Mouse (Mus musculus) forebrain, embryonic 13.5 days (tissue): ENCODE measurements around the gene Map3k19. TPM values are rescaled to one million over a fixed set of nuclear protein-coding genes. Genes with fewer than 3 reads are reported as not detected.

ENCODE experiments used
- ATAC-seq: fragments of 200-750 bp; cut with Nextera tagmentation; 2 replicates; pipeline ENCODE4 v1.8.0; 2017
- H3K27ac ChIP-seq: fragments of 300-500 bp; sonication (generic); 2 replicates; pipeline ENCODE4 v1.5.1; 2015; ENCODE audit warnings: inconsistent platforms, mild to moderate bottlenecking, moderate library complexity
- H3K27me3 ChIP-seq: fragments of 300-500 bp; sonication (generic); 2 replicates; pipeline ENCODE4 v1.6.1; 2015; ENCODE audit warnings: mild to moderate bottlenecking, inconsistent platforms
- H3K36me3 ChIP-seq: fragments of 300-500 bp; sonication (generic); 2 replicates; pipeline ENCODE4 v1.6.1; 2015; ENCODE audit warnings: mild to moderate bottlenecking, inconsistent platforms; ENCODE audit not compliant: poor library complexity, severe bottlenecking
- H3K4me1 ChIP-seq: fragments of 300-500 bp; sonication (generic); 2 replicates; pipeline ENCODE4 v1.6.1; 2015; ENCODE audit warnings: inconsistent platforms
- H3K4me2 ChIP-seq: fragments of 300-500 bp; sonication (generic); 2 replicates; pipeline ENCODE4 v1.6.1; 2015; ENCODE audit warnings: inconsistent platforms, mild to moderate bottlenecking, moderate library complexity
- H3K4me3 ChIP-seq: fragments of 300-500 bp; sonication (generic); 2 replicates; pipeline ENCODE4 v1.5.1; 2015; ENCODE audit warnings: mild to moderate bottlenecking, inconsistent platforms
- H3K9ac ChIP-seq: fragments of 300-500 bp; sonication (generic); 2 replicates; pipeline ENCODE4 v1.6.1; 2015; ENCODE audit warnings: mild to moderate bottlenecking, inconsistent platforms
- H3K9me3 ChIP-seq: fragments of 300-500 bp; sonication (generic); replicated peaks from 2 replicates; pipeline ENCODE4 v1.6.1; 2016; ENCODE audit warnings: inconsistent platforms
- WGBS: fragments of 180-500 bp; shearing (Covaris S2); methylation state at CpG from one replicate; pipeline ENCODE4 v1.1.7; 2015; 5-methylcytosine and 5-hydroxymethylcytosine counted together
- polyA plus RNA-seq: library from polyadenylated mRNA; unstranded; fragments of >200 nt; fragmentation: Nextera tagmentation; extraction: Ambion mirVana; gene quantifications from 2 replicates; pipeline ENCODE4 v1.2.1, GENCODE M21; 2015

The Map3k19 gene
- polyA plus RNA-seq, 1 experiment from 2014 or later, result 0.15 TPM

GRCm38 (mm10) chr1:127838602-127839001 is 16.2 kb downstream of the Map3k19 start:
- Histone ChIP-seq H3K9ac (no peak overlapping the region), H3K9me3 (no peaks in the 10 kb centered on the region), H3K27me3 (no peaks in the 10 kb centered on the region), H3K4me3 (no peak overlapping the region), H3K4me2 (no peak overlapping the region), H3K4me1 (no peaks in the 10 kb centered on the region), H3K36me3 (no peaks in the 10 kb centered on the region), H3K27ac (no peak overlapping the region)
- 75% methylated on average over 1 of the region's 1 CpGs for WGBS
- no peak for ATAC-seq

DNA sequence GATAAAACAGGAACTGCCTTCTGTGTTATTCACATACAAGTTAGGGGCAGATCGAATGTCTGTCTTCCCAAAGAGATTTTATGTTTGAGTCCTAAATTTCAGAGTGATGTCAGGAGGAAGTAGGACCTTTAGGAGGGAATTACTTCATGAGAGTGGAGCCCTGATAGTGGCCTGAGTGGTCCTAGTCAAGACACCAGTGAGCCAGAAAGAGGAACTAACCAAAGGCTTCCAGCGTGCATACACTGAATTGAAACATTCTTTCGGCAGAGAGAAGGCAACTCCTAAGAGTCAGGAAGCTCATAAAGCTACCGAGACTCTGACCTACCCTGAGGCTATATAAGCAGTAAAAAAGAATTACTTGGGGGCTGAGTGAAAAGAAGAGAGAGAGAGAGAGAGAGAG is 18.2 kb downstream of the Map3k19 start:
- no peak for ATAC-seq
- Histone ChIP-seq H3K4me3 (no peak overlapping the region), H3K36me3 (no peaks in the 10 kb centered on the region), H3K9ac (no peak overlapping the region), H3K9me3 (no peaks in the 10 kb centered on the region), H3K27me3 (no peaks in the 10 kb centered on the region), H3K4me2 (no peak overlapping the region), H3K4me1 (no peaks in the 10 kb centered on the region), H3K27ac (no peak overlapping the region)
- 74% methylated on average over 4 of the region's 4 CpGs for whole genome bisulfite sequencing

DNA sequence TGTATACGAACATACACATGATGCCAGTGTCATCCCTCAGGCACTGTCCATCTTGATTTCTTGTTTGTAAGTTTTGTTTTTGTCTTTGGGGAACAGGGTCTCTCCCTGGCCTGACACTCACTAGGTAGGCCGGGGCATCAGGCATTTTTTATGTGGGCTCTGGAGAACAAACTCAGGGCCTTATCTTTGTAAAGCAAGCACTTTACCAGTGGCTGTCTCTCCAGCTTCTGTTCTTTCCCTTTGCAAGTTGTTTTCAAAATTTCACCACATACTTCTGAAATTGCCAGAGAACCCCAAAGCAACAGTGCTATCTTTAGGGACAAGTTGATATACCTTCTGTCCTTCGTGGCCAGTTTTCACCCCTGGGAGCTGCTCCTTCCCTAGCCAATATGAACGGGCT is 20.6 kb downstream of the Map3k19 start:
- Histone ChIP-seq H3K4me1 (no peaks in the 10 kb centered on the region), H3K27ac (no peak overlapping the region), H3K9me3 (no peaks in the 10 kb centered on the region), H3K4me3 (no peak overlapping the region), H3K36me3 (no peaks in the 10 kb centered on the region), H3K9ac (no peak overlapping the region), H3K27me3 (no peaks in the 10 kb centered on the region), H3K4me2 (no peak overlapping the region)
- ATAC-seq, result no peak
- WGBS, result 85% methylated on average over 4 of the region's 4 CpGs

DNA sequence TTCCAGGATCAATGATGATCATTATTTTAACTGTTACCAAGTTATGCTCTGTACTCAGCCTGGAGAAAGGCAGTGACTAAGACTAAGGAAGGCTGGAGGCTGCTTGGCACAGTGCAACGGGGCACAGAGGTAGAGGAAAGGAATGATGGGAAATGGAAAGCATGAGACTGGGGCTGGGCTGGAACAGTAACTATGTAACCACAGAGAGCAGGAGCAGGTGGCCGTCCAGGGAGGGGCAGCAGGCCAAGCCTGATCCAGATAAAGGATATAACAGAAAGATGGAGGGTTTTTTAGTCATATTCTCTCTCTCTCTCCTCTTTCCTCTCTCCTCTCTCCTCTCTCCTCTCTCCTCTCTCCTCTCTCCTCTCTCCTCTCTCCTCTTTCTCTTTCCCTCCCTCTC is 21.1 kb downstream of the Map3k19 start:
- H3K4me1 ChIP-seq, result no peaks in the 10 kb centered on the region
- no peak overlapping the region for H3K4me2 ChIP-seq
- no peak overlapping the region for H3K27ac ChIP-seq
- H3K36me3 ChIP-seq, result no peaks in the 10 kb centered on the region
- no peak for ATAC-seq
- WGBS, result 64% methylated on average over 2 of the region's 2 CpGs
- H3K4me3 ChIP-seq, result no peak overlapping the region
- no peaks in the 10 kb centered on the region for H3K9me3 ChIP-seq
- H3K27me3 ChIP-seq, result no peaks in the 10 kb centered on the region
- H3K9ac ChIP-seq, result no peak overlapping the region

DNA sequence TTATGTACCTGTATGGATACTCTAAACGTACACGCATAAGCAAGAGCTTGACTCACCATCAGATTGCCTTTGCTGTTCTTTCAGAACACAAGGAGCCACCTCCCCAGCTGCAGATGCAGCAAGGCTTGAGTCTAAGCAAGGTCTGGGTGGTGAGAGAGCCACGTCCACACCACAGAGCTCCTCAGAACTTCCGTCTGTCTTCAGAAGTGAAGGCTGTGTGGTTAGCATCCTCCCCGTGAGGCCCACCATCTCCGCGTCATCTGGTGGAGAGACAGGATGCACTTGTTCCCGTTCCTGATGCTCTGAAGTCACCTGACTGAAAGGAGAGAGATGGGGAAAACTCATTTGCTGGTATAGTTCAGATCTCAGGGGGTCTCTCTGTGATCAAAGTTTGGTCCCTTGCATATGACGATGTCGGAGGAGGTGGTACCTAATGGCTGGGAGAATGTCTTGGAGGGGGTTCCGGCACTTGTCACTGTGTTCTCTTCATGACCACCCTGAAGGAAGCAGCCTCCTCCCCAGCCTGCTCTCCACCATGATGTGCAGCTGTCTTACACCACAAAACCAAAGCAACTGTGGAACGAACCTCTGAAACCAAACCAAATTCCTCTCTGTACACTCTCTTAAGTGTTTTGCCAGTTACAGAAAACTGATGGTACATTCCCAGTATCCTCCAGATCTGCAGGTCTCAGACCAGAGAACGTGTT is 24.5 kb downstream of the Map3k19 start:
- WGBS, result 92% methylated on average over 13 of the region's 13 CpGs

GRCm38 (mm10) chr1:127827325-127827724 is 27.5 kb downstream of the Map3k19 start:
- 11% methylated on average over 2 of the region's 2 CpGs for whole genome bisulfite sequencing
- ATAC-seq, result peak; percentile 43; the same call in 1 of the 2 replicates
- H3K4me3 ChIP-seq, result no peak overlapping the region

More for the DNA sequence above, 24.5 kb downstream of the Map3k19 start:
- no peak overlapping the region for H3K4me3 ChIP-seq
- no peak overlapping the region for H3K27ac ChIP-seq
- no peaks in the 10 kb centered on the region for H3K4me1 ChIP-seq
- no peaks in the 10 kb centered on the region for H3K36me3 ChIP-seq
- ATAC-seq, result no peak
- H3K4me2 ChIP-seq, result no peak overlapping the region
- H3K27me3 ChIP-seq, result no peaks in the 10 kb centered on the region
- H3K9me3 ChIP-seq, result no peaks in the 10 kb centered on the region
- no peak overlapping the region for H3K9ac ChIP-seq

GRCm38 (mm10) chr1:127816381-127816780 is 38.5 kb downstream of the Map3k19 start:
- no peak overlapping the region for H3K4me2 ChIP-seq
- no peaks in the 10 kb centered on the region for H3K9me3 ChIP-seq
- no peaks in the 10 kb centered on the region for H3K27me3 ChIP-seq
- no peaks in the 10 kb centered on the region for H3K4me1 ChIP-seq
- 83% methylated on average over 6 of the region's 6 CpGs for WGBS
- H3K36me3 ChIP-seq, result no peaks in the 10 kb centered on the region
- H3K4me3 ChIP-seq, result no peak overlapping the region
- no peak overlapping the region for H3K9ac ChIP-seq
- no peak for ATAC-seq
- H3K27ac ChIP-seq, result no peak overlapping the region

More at GRCm38 (mm10) chr1:127827325-127827724, 27.5 kb downstream of the Map3k19 start:
- H3K27ac ChIP-seq, result no peak overlapping the region
- no peak overlapping the region for H3K4me2 ChIP-seq
- H3K36me3 ChIP-seq, result no peaks in the 10 kb centered on the region
- no peak overlapping the region for H3K9ac ChIP-seq
- no peaks in the 10 kb centered on the region for H3K27me3 ChIP-seq
- no peaks in the 10 kb centered on the region for H3K9me3 ChIP-seq
- no peaks in the 10 kb centered on the region for H3K4me1 ChIP-seq

DNA sequence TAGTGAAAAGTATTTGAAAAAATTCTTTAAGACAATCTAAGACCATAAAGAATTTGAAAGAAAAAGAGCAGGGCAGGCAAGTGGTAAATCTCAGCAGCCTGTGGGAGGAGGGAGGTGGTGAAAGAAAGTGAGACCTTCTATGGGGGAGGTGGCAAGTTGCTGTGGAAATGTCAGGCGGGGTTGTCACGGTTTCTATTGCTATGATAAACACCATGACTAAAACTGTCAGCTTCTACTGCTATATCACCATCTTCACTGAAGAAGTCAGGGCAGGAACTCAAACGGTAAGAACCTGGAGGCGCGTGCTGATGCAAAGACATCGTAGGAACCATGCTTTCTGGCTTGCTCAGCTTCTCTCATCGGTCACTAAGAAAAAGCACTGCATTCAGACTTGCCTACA is 41.9 kb downstream of the Map3k19 start:
- no peak for ATAC-seq
- no peaks in the 10 kb centered on the region for H3K4me1 ChIP-seq
- no peak overlapping the region for H3K4me3 ChIP-seq
- H3K36me3 ChIP-seq, result no peaks in the 10 kb centered on the region
- no peaks in the 10 kb centered on the region for H3K9me3 ChIP-seq
- H3K9ac ChIP-seq, result no peak overlapping the region
- H3K27ac ChIP-seq, result no peak overlapping the region
- H3K27me3 ChIP-seq, result no peaks in the 10 kb centered on the region
- WGBS, result 87% methylated on average over 7 of the region's 7 CpGs
- H3K4me2 ChIP-seq, result no peak overlapping the region

- no peak overlapping the region for H3K9ac ChIP-seq
- H3K27me3 ChIP-seq, result no peaks in the 10 kb centered on the region
- no peak overlapping the region for H3K4me2 ChIP-seq
- 95% methylated on average over 7 of the region's 7 CpGs for WGBS
- ATAC-seq, result no peak
- H3K4me1 ChIP-seq, result no peaks in the 10 kb centered on the region
- H3K9me3 ChIP-seq, result no peaks in the 10 kb centered on the region
- H3K4me3 ChIP-seq, result no peak overlapping the region
- peaks cover 22% of the 10 kb centered on the region for H3K36me3 ChIP-seq
- H3K27ac ChIP-seq, result no peak overlapping the region
Measured at GRCm38 (mm10) chr1:127808671-127809070, 46.2 kb downstream of the Map3k19 start.

GRCm38 (mm10) chr1:127802916-127803315 is 51.9 kb downstream of the Map3k19 start:
- ATAC-seq, result no peak
- no peaks in the 10 kb centered on the region for H3K4me1 ChIP-seq
- WGBS, result 88% methylated on average over 8 of the region's 8 CpGs
- peaks cover 60% of the 10 kb centered on the region for H3K36me3 ChIP-seq
- H3K9me3 ChIP-seq, result no peaks in the 10 kb centered on the region
- H3K27ac ChIP-seq, result no peak overlapping the region
- H3K4me2 ChIP-seq, result no peak overlapping the region
- H3K4me3 ChIP-seq, result no peak overlapping the region
- H3K9ac ChIP-seq, result no peak overlapping the region
- H3K27me3 ChIP-seq, result no peaks in the 10 kb centered on the region

GRCm38 (mm10) chr1:127796752-127797151 is 58.1 kb downstream of the Map3k19 start:
- no peaks in the 10 kb centered on the region for H3K4me1 ChIP-seq
- H3K36me3 ChIP-seq, result peaks cover 42% of the 10 kb centered on the region
- no peaks in the 10 kb centered on the region for H3K9me3 ChIP-seq
- H3K9ac ChIP-seq, result no peak overlapping the region
- H3K27me3 ChIP-seq, result no peaks in the 10 kb centered on the region
- no peak overlapping the region for H3K4me2 ChIP-seq
- H3K4me3 ChIP-seq, result no peak overlapping the region
- 85% methylated on average over 1 of the region's 1 CpGs for WGBS
- H3K27ac ChIP-seq, result no peak overlapping the region
- no peak for ATAC-seq

DNA sequence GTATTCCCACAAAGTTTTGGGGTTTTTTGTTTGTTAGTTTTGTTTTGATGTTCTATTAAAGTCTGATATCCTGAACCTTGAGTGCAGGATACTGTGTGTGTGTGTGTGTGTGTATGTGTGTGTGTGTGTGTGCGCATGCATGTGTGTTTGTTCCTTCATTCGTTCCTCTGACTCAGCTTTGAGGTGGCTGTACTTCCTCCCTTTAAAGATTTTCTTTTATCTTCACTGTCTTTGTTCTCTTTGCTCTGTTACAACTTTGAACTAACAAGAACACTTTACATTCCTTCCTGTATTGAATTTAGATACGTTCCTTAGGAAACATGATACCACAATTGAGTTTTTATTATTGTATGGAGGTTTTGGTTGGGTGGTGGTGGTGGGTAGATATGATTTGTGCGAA is 58.5 kb downstream of the Map3k19 start:
- Histone ChIP-seq H3K27ac (no peak overlapping the region), H3K9me3 (no peaks in the 10 kb centered on the region), H3K4me2 (no peak overlapping the region), H3K4me3 (no peak overlapping the region), H3K9ac (no peak overlapping the region), H3K4me1 (no peaks in the 10 kb centered on the region), H3K36me3 (peaks cover 42% of the 10 kb centered on the region), H3K27me3 (no peaks in the 10 kb centered on the region)
- WGBS, result 71% methylated on average over 4 of the region's 4 CpGs
- no peak for ATAC-seq
